18 mouse cellular contexts compared by ENCODE assay signal in genomic region chr8:110895254-110895653, GRCm38 (mm10). TPM values are rescaled to one million over a fixed set of nuclear protein-coding genes. Genes with fewer than 3 reads are reported as not detected.
DNase-seq lines count a peak whose midpoint lies in the region; ATAC-seq and TF ChIP-seq lines count a peak whose summit lies in the region.
"Had no signal": no experiment of that assay in that cellular context is flagged by ENCODE, and none has a peak within 500 bp of the region (broad histone marks: within the 10 kb centered on the region; RNA-seq: fewer than 3 reads in every experiment).

No protein-coding gene starts in this region.

- no peaks in the 10 kb centered on the region for H3K27me3 ChIP-seq in testis, adult 2 months (ENCODE audit: control insufficient read depth, insufficient read depth, low read length)
- H3K27me3 ChIP-seq: forebrain, embryonic 13.5 days; hindbrain, embryonic 12.5 days; hindbrain, embryonic 15.5 days had no signal

- no peak for TF ChIP-seq CTCF in testis, adult 2 months (IDR thresholded peaks at IDR 0.05; ENCODE audit: control insufficient read depth, insufficient read depth, insufficient replicate concordance, low read depth, low read length)

- H3K9me3 ChIP-seq in ES-E14 (ENCODE audit: control insufficient read depth, insufficient read depth, low read depth, low read length): no peaks in the 10 kb centered on the region
- H3K9me3 ChIP-seq: forebrain, embryonic 10.5 days; forebrain, embryonic 13.5 days; hindbrain, embryonic 12.5 days; hindbrain, embryonic 15.5 days had no signal

- no peak overlapping the region; the same call in 1 of the 2 replicates for H3K9ac ChIP-seq in ES-E14 (ENCODE audit: insufficient read depth, low read depth, low read length, poor library complexity, severe bottlenecking)
- H3K9ac ChIP-seq: forebrain, embryonic 13.5 days; hindbrain, embryonic 12.5 days; hindbrain, embryonic 15.5 days had no signal

- H3K27ac ChIP-seq in testis, adult 2 months (ENCODE audit: control insufficient read depth, insufficient read depth, low read depth, low read length): no peak overlapping the region
- H3K27ac ChIP-seq in ES-E14 (ENCODE audit: insufficient read depth, low read depth, low read length, poor library complexity, severe bottlenecking): no peak overlapping the region
- H3K27ac ChIP-seq: forebrain, embryonic 10.5 days; forebrain, embryonic 13.5 days; hindbrain, embryonic 12.5 days; hindbrain, embryonic 15.5 days had no signal

- peak overlapping the region; percentile 54 for H3K4me3 ChIP-seq in testis, adult 2 months (ENCODE audit: control insufficient read depth, low read depth, low read length)
- H3K4me3 ChIP-seq in ES-E14 (ENCODE audit: insufficient read depth in 1 of 2, low read depth in 1 of 2, low read length in 2 of 2, poor library complexity in 1 of 2, severe bottlenecking in 1 of 2): peak overlapping the region; percentile 3 to 6; a peak in 1 of 4 replicates
- H3K4me3 ChIP-seq: forebrain, embryonic 10.5 days; forebrain, embryonic 13.5 days; hindbrain, embryonic 12.5 days; hindbrain, embryonic 15.5 days had no signal

- DNase-seq in testis, postnatal 14 days (ENCODE audit: low spot score): no peak
- no peak for DNase-seq in ES-E14 (ENCODE audit: low read depth, low spot score)
- DNase-seq in adrenal gland, adult 2 months: no peak
- no peak for DNase-seq in B cell, adult 2 months
- no peak for DNase-seq in spleen, adult 18-20 months
- DNase-seq: adrenal gland, postnatal 14 days; cerebellum, adult 18-20 months; cerebellum, adult 9-10 months; cerebellum, postnatal 14 days; gastrocnemius, postnatal 10 days; gastrocnemius, postnatal 36 days had no signal

- no peak for TF ChIP-seq POLR2A in testis, adult 2 months (IDR thresholded peaks at IDR 0.05; ENCODE audit: control insufficient read depth, low read depth, low read length)

- peaks cover 15% of the 10 kb centered on the region for H3K4me1 ChIP-seq in testis, adult 2 months (ENCODE audit: control insufficient read depth, insufficient read depth, low read length)
- peaks cover 0 to 14% of the 10 kb centered on the region in 2 experiments; a peak in 1 of 4 replicates for H3K4me1 ChIP-seq in ES-E14 (ENCODE audit: control insufficient read depth in 2 of 2, insufficient read depth in 2 of 2, low read length in 2 of 2, poor library complexity in 1 of 2)
- H3K4me1 ChIP-seq: forebrain, embryonic 10.5 days; forebrain, embryonic 13.5 days; hindbrain, embryonic 12.5 days; hindbrain, embryonic 15.5 days had no signal

- ATAC-seq in granulocyte monocyte progenitor cell, adult 5-6 weeks (replicated peaks; ENCODE audit: poor library complexity, severe bottlenecking): peak; percentile 46
- ATAC-seq: forebrain, embryonic 13.5 days; forebrain, embryonic 16.5 days had no signal

- H3K36me3 ChIP-seq in testis, adult 2 months (ENCODE audit: control insufficient read depth, insufficient read depth, low read length): no peaks in the 10 kb centered on the region; the same call in 1 of the 2 replicates
- H3K36me3 ChIP-seq in ES-E14 (ENCODE audit: control insufficient read depth, insufficient read depth, low read length, poor library complexity, severe bottlenecking): no peaks in the 10 kb centered on the region

- in situ Hi-C loops in ES-E14 (cut with MboI; ENCODE audit: low sequenced_read_pairs in 2 of 2, unreplicated experiment in 2 of 2): no loop called here

TF ChIP-seq in ES-E14, 5 proteins besides CTCF, POLR2A, EP300 and RAD21:
- TF ChIP-seq MAFK (IDR thresholded peaks at IDR 0.05; ENCODE audit: insufficient read depth, low read depth, low read length): no peak
- no peak for TF ChIP-seq ZNF384 (IDR thresholded peaks at IDR 0.05; ENCODE audit: low read depth, low read length)
TF ChIP-seq in ES-E14: peak in this region for 0.

RNA-seq across cellular contexts. Expression of gene Fuk, which starts 7.0 kb away (rescaled TPM):
- polyA plus RNA-seq in testis, adult 2 months (2012; rRNA removed): 7.5 and 7.8 TPM in 2 replicates
- total RNA-seq in ES-E14 (2012; rRNA removed): 17.8 and 23.3 TPM in 2 replicates
- 3.9 and 4.4 TPM in 2 replicates for total RNA-seq in granulocyte monocyte progenitor cell, adult 5-6 weeks (2014; fragmentation: Nextera tagmentation)
- 1.8 and 4.0 TPM in 2 replicates for total RNA-seq in granulocyte monocyte progenitor cell, adult 5-6 weeks (2017)
- 10 to 100 TPM in 1 of 2 experiments, 1 to 10 TPM in 1; 6.7 to 11.5 TPM for total RNA-seq in adrenal gland, adult 2 months (2021)
- polyA plus RNA-seq in adrenal gland, adult 2 months (2012; rRNA removed): 20.4 and 22.0 TPM in 2 replicates

RNA-seq across cellular contexts. Expression of gene St3gal2, which starts 24.5 kb away (rescaled TPM):
- polyA plus RNA-seq in testis, adult 2 months (2012; rRNA removed): 3.4 and 4.7 TPM in 2 replicates
- total RNA-seq in ES-E14 (2012; rRNA removed): 7.5 and 12.4 TPM in 2 replicates
- total RNA-seq in granulocyte monocyte progenitor cell, adult 5-6 weeks (2014; fragmentation: Nextera tagmentation): 8.3 and 9.4 TPM in 2 replicates
- 3.3 and 4.3 TPM in 2 replicates for total RNA-seq in granulocyte monocyte progenitor cell, adult 5-6 weeks (2017)
- 10 to 100 TPM; 14.2 to 29.5 TPM for total RNA-seq in adrenal gland, adult 2 months (2021)
- 19.4 and 20.2 TPM in 2 replicates for polyA plus RNA-seq in adrenal gland, adult 2 months (2012; rRNA removed)

RNA-seq across cellular contexts. Expression of gene Sf3b3, which starts 48.7 kb away (rescaled TPM):
- polyA plus RNA-seq in testis, adult 2 months (2012; rRNA removed): 18.1 and 19.3 TPM in 2 replicates
- 210 and 244 TPM in 2 replicates for total RNA-seq in ES-E14 (2012; rRNA removed)
- total RNA-seq in granulocyte monocyte progenitor cell, adult 5-6 weeks (2014; fragmentation: Nextera tagmentation): 149 and 187 TPM in 2 replicates
- 174 and 176 TPM in 2 replicates for total RNA-seq in granulocyte monocyte progenitor cell, adult 5-6 weeks (2017)
- total RNA-seq in adrenal gland, adult 2 months (2021): 10 to 100 TPM; 64.7 to 65.6 TPM
- polyA plus RNA-seq in adrenal gland, adult 2 months (2012; rRNA removed): 13.2 and 21.1 TPM in 2 replicates

RNA-seq across cellular contexts. Expression of gene Cog4, which starts 48.9 kb away (rescaled TPM):
- 49.6 and 54.6 TPM in 2 replicates for polyA plus RNA-seq in testis, adult 2 months (2012; rRNA removed)
- total RNA-seq in ES-E14 (2012; rRNA removed): 59.4 and 64.7 TPM in 2 replicates
- 31.2 and 35.3 TPM in 2 replicates for total RNA-seq in granulocyte monocyte progenitor cell, adult 5-6 weeks (2014; fragmentation: Nextera tagmentation)
- 25.1 and 40.6 TPM in 2 replicates for total RNA-seq in granulocyte monocyte progenitor cell, adult 5-6 weeks (2017)
- 10 to 100 TPM; 85.3 to 87.0 TPM for total RNA-seq in adrenal gland, adult 2 months (2021)
- polyA plus RNA-seq in adrenal gland, adult 2 months (2012; rRNA removed): 21.0 and 21.3 TPM in 2 replicates
